Mouse (Mus musculus) CH12.LX (cell line): ENCODE results near the gene Fat1. TPM values are rescaled to one million over a fixed set of nuclear protein-coding genes. Genes with fewer than 3 reads are reported as not detected.

Source experiments
- DNase-seq: peaks from one replicate; pipeline ENCODE4 v3.0.0-alpha.2; 2013; ENCODE audit errors: extremely low read depth
- H3K27ac ChIP-seq: 2 replicates; pipeline ENCODE4 v1.5.1; 2012; ENCODE audit warnings: low read depth, mild to moderate bottlenecking, control low read depth, moderate library complexity; ENCODE audit not compliant: insufficient read depth
- H3K27me3 ChIP-seq: replicated peaks from 2 replicates; pipeline ENCODE3; 2012; ENCODE audit warnings: inconsistent platforms
- H3K36me3 ChIP-seq, 2 experiments: replicated peaks in 1 of 2; 2 replicates each; pipeline versions ENCODE3 to v1.6.1; 2012; ENCODE audit warnings: inconsistent platforms in 1 of 2, low read length in 1 of 2, mild to moderate bottlenecking in 1 of 2, mixed read lengths in 1 of 2, moderate library complexity in 1 of 2; ENCODE audit not compliant: control insufficient read depth in 1 of 2, insufficient read depth in 1 of 2
- H3K4me1 ChIP-seq, 2 experiments: 2 replicates each; pipeline ENCODE4 v1.6.1; 2012; ENCODE audit warnings: inconsistent platforms in 1 of 2, moderate library complexity in 1 of 2; ENCODE audit not compliant: insufficient read depth in 2 of 2, control insufficient read depth in 1 of 2
- H3K4me2 ChIP-seq: 2 replicates; pipeline ENCODE4 v1.6.1; 2012; ENCODE audit warnings: low read depth, mild to moderate bottlenecking, control low read depth; ENCODE audit not compliant: poor library complexity, insufficient read depth, severe bottlenecking
- H3K4me3 ChIP-seq, 3 experiments: fragments of 150-350 bp in 1 of 3; sonication (generic) in 1 of 3; replicated peaks in 1 of 3; 2 replicates each; pipeline versions ENCODE3 to v1.5.1; 2011 to 2012; ENCODE audit warnings: low read depth in 2 of 3, low read length in 2 of 3, mild to moderate bottlenecking in 2 of 3, moderate library complexity in 2 of 3, control low read depth in 1 of 3, improper control_type of control experiment in 1 of 3, inconsistent platforms in 1 of 3, mixed read lengths in 1 of 3; ENCODE audit not compliant: poor library complexity in 1 of 3
- H3K79me2 ChIP-seq: replicated peaks from 2 replicates; pipeline ENCODE4 v1.6.1; 2012; ENCODE audit warnings: mild to moderate bottlenecking, moderate library complexity; ENCODE audit not compliant: control insufficient read depth, poor library complexity, insufficient read depth, severe bottlenecking; ENCODE audit errors: extremely low read depth
- H3K9ac ChIP-seq: 2 replicates; pipeline ENCODE4 v1.6.1; 2012; ENCODE audit warnings: low read depth, mild to moderate bottlenecking, control low read depth, moderate library complexity; ENCODE audit not compliant: insufficient read depth
- H3K9me3 ChIP-seq: replicated peaks from 2 replicates; pipeline ENCODE3; 2012; ENCODE audit warnings: low read length, inconsistent platforms, mixed read lengths
- BHLHE40 ChIP-seq: IDR thresholded peaks from 2 replicates; pipeline ENCODE4 v1.6.1; 2011; ENCODE audit warnings: mild to moderate bottlenecking, low read depth, low read length, improper control_type of control experiment
- CHD1 ChIP-seq: IDR thresholded peaks from 2 replicates; pipeline ENCODE4 v1.6.1; 2012; ENCODE audit warnings: low read depth, low read length, improper control_type of control experiment, inconsistent platforms
- CHD2 ChIP-seq: IDR thresholded peaks from 2 replicates; pipeline ENCODE4 v1.6.1; 2011; ENCODE audit warnings: low read length, improper control_type of control experiment
- CTCF ChIP-seq, 2 experiments: IDR thresholded peaks in 1 of 2; conservative IDR thresholded peaks in 1 of 2; 2 replicates each; pipeline ENCODE4 v1.5.1; 2011 to 2012; ENCODE audit warnings: low read depth in 2 of 2, low read length in 2 of 2, improper control_type of control experiment in 1 of 2, inconsistent platforms in 1 of 2, mild to moderate bottlenecking in 1 of 2, moderate library complexity in 1 of 2
- GABPA ChIP-seq: IDR thresholded peaks from 2 replicates; pipeline ENCODE4 v1.6.1; 2012; ENCODE audit warnings: low read depth, low read length, improper control_type of control experiment, inconsistent platforms; ENCODE audit not compliant: insufficient replicate concordance
- HCFC1 ChIP-seq: IDR thresholded peaks from 2 replicates; pipeline ENCODE4 v1.6.1; 2012; ENCODE audit warnings: low read depth, mild to moderate bottlenecking, inconsistent platforms, low read length, improper control_type of control experiment
- JUN ChIP-seq: IDR thresholded peaks from 2 replicates; pipeline ENCODE4 v1.6.1; 2011; ENCODE audit warnings: low read depth, mild to moderate bottlenecking, low read length, improper control_type of control experiment, moderate library complexity; ENCODE audit not compliant: insufficient read depth
- JUND ChIP-seq: conservative IDR thresholded peaks from 2 replicates; pipeline ENCODE4 v1.6.1; 2011; ENCODE audit warnings: low read depth, low read length, improper control_type of control experiment
- KAT2A ChIP-seq: IDR thresholded peaks from 2 replicates; pipeline ENCODE4 v1.6.1; 2012; ENCODE audit warnings: low read length, improper control_type of control experiment, inconsistent platforms; ENCODE audit not compliant: insufficient replicate concordance
- MAFK ChIP-seq: IDR thresholded peaks from 2 replicates; pipeline ENCODE4 v1.6.1; 2011; ENCODE audit warnings: low read length, improper control_type of control experiment; ENCODE audit not compliant: insufficient replicate concordance
- MXI1 ChIP-seq: IDR thresholded peaks from 2 replicates; pipeline ENCODE4 v1.6.1; 2011; ENCODE audit warnings: mild to moderate bottlenecking, low read depth, low read length, improper control_type of control experiment
- MYC ChIP-seq: IDR thresholded peaks from 2 replicates; pipeline ENCODE4 v1.6.1; 2011; ENCODE audit warnings: low read depth, mild to moderate bottlenecking, improper control_type of control experiment, low read length
- NRF1 ChIP-seq: IDR thresholded peaks from 2 replicates; pipeline ENCODE4 v1.6.1; 2014; ENCODE audit warnings: low read depth, mild to moderate bottlenecking, inconsistent platforms, low read length, improper control_type of control experiment, moderate library complexity
- PAX5 ChIP-seq: IDR thresholded peaks from 2 replicates; pipeline ENCODE4 v1.6.1; 2012; ENCODE audit warnings: low read length, inconsistent platforms, mixed read lengths
- RCOR1 ChIP-seq: conservative IDR thresholded peaks from 2 replicates; pipeline ENCODE4 v1.6.1; 2012; ENCODE audit warnings: low read depth, mild to moderate bottlenecking, inconsistent platforms, low read length, improper control_type of control experiment
- SMC3 ChIP-seq: IDR thresholded peaks from 2 replicates; pipeline ENCODE4 v1.6.1; 2011; ENCODE audit warnings: low read depth, low read length, improper control_type of control experiment
- TBP ChIP-seq: conservative IDR thresholded peaks from 2 replicates; pipeline ENCODE4 v1.6.1; 2011; ENCODE audit warnings: low read depth, low read length, improper control_type of control experiment
- TCF12 ChIP-seq: IDR thresholded peaks from 2 replicates; pipeline ENCODE4 v1.6.1; 2014; ENCODE audit warnings: low read depth, mild to moderate bottlenecking, inconsistent platforms, low read length, improper control_type of control experiment
- USF1 ChIP-seq: IDR thresholded peaks from 2 replicates; pipeline ENCODE4 v1.6.1; 2014; ENCODE audit warnings: low read depth, mild to moderate bottlenecking, inconsistent platforms, low read length, improper control_type of control experiment
- ZC3H11A ChIP-seq: IDR thresholded peaks from 2 replicates; pipeline ENCODE4 v1.6.1; 2012; ENCODE audit warnings: low read depth, mild to moderate bottlenecking, inconsistent platforms, low read length, improper control_type of control experiment
- ZNF384 ChIP-seq: IDR thresholded peaks from 2 replicates; pipeline ENCODE4 v1.6.1; 2012; ENCODE audit warnings: low read depth, low read length, improper control_type of control experiment, inconsistent platforms
- dilution Hi-C: fragments of 300-500 bp; cut with MboI; formaldehyde crosslinking; loops from 2 replicates; pipeline ENCODE4 v1.14.3; 2020; ENCODE audit warnings: low sequenced_read_pairs; ENCODE audit not compliant: extremely low pct_unique_long_range_greater_than_20kb, extremely low pct_ligation_motif_present
- in situ Hi-C: fragments of 300-500 bp; cut with MboI; formaldehyde crosslinking; loops from 3 replicates; pipeline ENCODE4 v1.14.3; 2019; ENCODE audit warnings: low sequenced_read_pairs, low pct_ligation_motif_present, low pct_unique_long_range_greater_than_20kb, mixed read lengths
- polyA plus RNA-seq: library from polyadenylated mRNA; unstranded; fragments of >175 nt; gene quantifications from 2 replicates; pipeline ENCODE4 v1.2.1, GENCODE M21; 2012; ENCODE audit warnings: low read depth; ENCODE audit not compliant: insufficient read length
- total RNA-seq, 2 experiments: library from RNA; depleted of rRNA; stranded (reverse); fragments of 300-350 nt in 1 of 2; fragments of >200 nt in 1 of 2; gene quantifications; 2 replicates each; pipeline ENCODE4 v1.2.3; 2012 to 2014

Gene Fat1
- total and polyA plus RNA-seq, 3 experiments, result under 0.01 TPM; not detected in 2

DNA sequence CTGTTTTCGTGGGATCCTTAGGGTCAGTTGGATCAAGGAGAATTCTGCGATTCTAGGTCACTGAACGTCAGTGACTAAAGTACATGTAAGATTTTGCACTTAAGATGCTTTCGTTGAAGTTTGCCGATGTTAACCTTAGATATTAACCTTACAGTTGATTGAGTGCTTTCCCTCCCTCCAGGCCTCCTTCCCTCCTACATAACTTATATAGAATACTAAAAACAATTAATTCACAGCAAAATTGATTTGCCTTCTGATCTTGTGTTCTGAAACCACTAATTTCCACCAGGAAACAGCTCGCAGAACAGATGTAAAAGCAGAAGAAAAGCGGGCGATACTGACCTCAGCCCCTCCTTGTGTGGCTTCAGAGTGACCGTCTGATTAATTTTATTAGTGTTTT lies 63.0 kb downstream of the Fat1 start:
- dilution Hi-C loops (no loop called here), in situ Hi-C loops (no loop called here)
- Histone ChIP-seq H3K9ac (no peak overlapping the region), H3K36me3 (no peaks in the 10 kb centered on the region), H3K79me2 (no peaks in the 10 kb centered on the region), H3K4me3 (no peak overlapping the region), H3K27ac (no peak overlapping the region), H3K27me3 (no peaks in the 10 kb centered on the region)
- no peak for DNase-seq
- TF ChIP-seq CTCF (conservative IDR thresholded peaks at IDR 0.05 in 1 of 2, IDR thresholded peaks at IDR 0.05 in 1 of 2; ENCODE audit: low read depth in 2 of 2, low read length in 2 of 2), result no peak
- no peak for TF ChIP-seq MAFK
- no peak for TF ChIP-seq CHD1
- TF ChIP-seq NRF1, result no peak
- TF ChIP-seq, all 38 proteins: peak for 0
- no peaks in the 10 kb centered on the region for H3K4me1 ChIP-seq
- H3K9me3 ChIP-seq, result peaks cover 75% of the 10 kb centered on the region
- no peak overlapping the region for H3K4me2 ChIP-seq

DNA sequence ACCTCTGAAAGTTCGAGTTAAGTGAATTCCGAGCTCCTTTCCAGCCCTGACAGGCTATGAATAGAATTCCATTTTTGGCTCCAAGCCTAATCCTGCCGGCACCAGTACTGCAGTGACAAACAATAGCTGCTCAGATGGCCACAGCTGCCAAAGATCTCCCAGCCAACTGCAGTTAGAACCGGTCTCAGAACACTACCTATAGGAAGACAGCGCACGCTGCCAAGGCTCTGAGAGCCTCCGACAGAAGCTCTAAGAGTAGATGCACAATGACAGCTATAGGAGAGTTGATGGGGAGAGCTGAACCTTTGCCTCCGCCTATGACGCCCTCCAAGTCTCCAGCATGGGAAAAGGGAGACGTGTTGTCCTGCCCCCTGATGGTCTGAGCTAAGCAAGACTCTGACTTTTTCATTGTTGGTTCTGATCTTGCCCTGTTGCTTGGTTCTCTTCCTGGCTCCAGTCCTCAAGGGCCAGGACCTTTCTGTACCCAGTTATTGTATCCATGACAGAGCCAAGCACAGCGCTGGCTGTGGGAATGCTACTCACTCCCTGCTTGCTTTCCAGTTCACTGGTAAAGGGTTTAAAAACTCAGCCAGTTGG lies 63.5 kb downstream of the Fat1 start:
- Histone ChIP-seq H3K36me3 (no peaks in the 10 kb centered on the region), H3K79me2 (no peaks in the 10 kb centered on the region), H3K9me3 (peaks cover 79% of the 10 kb centered on the region), H3K9ac (no peak overlapping the region), H3K4me1 (no peaks in the 10 kb centered on the region), H3K4me2 (no peak overlapping the region), H3K4me3 (no peak overlapping the region), H3K27me3 (no peaks in the 10 kb centered on the region), H3K27ac (no peak overlapping the region)
- TF ChIP-seq SMC3 (no peak), RCOR1 (no peak), TCF12 (no peak), PAX5 (no peak), JUND (no peak), USF1 (no peak), ZC3H11A (no peak), MXI1 (no peak), TBP (no peak), KAT2A (no peak), JUN (no peak), CHD1 (no peak), GABPA (no peak), CHD2 (no peak), MYC (no peak), HCFC1 (no peak), BHLHE40 (no peak), ZNF384 (no peak)
- DNase-seq, result no peak
- in situ Hi-C loops, result no loop called here
- dilution Hi-C loops, result no loop called here
